Mouse (Mus musculus): ENCODE results near the gene Tfeb.

Gene Tfeb

GRCm38 (mm10) chr17:47832501-47833028, 95.7 kb downstream of the Tfeb start:
- DNase-seq (ENCODE audit: low spot score in 2 of 2), result no peak

DNA sequence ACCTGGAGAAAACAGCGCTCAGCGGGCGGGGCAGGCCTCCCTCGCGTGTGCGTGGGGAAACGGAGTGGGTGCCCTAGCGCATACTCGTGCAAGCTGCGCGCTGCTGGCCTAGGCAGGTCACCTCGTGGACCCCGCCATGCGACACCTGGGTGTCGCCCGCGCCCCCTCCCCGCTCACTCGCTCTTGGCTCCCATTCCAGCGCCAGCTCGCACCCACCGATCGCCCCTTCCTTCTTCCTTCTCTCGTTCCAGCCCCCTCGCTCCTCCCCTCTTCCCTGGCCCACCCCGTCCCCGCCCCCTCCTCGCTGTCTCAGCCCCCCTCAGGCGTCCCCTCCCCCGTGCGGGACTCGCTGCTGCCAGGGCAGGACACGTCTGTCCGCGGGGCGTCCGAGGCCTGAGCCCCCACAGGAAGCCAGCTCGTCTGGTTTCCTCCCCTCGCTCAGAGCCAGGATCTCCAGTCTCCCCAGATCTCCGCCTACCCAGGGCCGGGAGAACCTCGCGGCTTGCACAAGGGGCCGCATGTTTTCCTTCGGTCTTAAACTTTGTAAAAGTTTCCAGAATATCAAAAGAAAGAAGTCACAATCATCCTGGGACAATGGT, 96.3 kb downstream of the Tfeb start:
- DNase-seq (ENCODE audit: low spot score in 2 of 2), result no peak

DNA sequence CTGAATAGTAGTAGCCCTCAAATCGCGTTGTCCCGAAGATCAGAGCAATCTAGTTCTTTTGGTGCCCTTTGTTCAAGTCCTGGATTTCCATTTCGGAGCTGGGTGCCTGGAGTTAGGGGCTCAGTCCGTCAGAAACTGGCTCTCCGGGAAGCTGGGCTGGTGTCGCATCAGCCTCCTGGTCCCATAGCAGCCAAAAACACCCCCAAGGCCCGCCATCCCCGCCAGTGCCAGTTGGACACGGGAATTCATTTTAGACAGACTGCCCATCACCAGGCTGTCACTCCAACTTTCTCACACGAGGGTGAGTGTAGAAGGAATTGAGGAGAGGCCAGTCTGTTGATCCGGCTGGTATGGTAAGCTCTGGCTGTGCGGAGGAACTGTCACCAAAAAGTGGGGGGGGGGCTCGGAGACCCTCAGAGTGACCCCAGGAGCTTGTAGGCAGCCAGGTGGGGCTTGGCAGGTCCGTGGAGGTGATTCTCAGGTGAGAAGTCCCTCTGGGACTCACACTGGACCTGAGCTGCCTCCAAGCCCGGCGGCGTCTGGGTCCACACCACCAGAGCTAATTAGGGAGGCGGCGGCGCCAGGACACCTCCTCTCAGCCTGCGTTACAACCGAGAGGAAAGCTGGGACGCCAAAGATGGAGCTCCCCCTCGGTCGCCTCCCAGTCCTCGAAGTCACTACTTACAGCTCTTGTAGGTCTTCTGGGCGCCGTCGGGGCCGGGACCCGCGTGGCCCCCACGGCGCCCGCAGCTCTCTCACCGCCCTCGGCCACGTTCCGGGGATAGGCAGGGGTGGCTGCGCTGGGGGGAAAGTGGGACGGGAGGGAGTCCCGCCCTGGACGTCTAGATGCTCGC, 97.0 kb downstream of the Tfeb start:
- no peak for DNase-seq (ENCODE audit: low spot score in 2 of 2)

GRCm38 (mm10) chr17:47834482-47834767, 97.6 kb downstream of the Tfeb start, which contains the start of gene Mdfi:
Gene Mdfi, minus strand, starts transcription at chr17:47834691.
- DNase-seq (ENCODE audit: low spot score in 2 of 2), result no peak

DNA sequence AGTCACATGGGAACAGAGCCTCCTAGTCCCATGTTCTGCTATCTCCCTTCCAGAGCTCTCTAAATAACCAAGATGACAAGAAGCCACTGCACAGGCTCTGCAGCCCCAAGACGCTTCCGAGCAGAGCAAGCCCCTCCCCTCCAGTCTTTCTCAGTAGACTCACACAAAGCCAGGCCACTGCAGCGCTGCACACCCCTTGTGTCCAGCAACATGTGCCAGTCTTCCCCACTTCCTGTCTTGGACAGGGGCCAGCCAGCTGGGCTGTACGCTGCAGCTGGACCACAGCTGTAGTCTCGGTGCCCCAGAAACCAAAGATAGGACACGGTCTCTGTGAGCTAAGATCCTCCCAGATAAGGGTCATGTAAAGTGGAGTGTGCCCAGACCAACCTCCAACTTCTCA, 101.0 kb downstream of the Tfeb start:
- DNase-seq (ENCODE audit: low spot score in 2 of 2), result no peak

- no peak for DNase-seq (ENCODE audit: low spot score in 2 of 2)
Measured at GRCm38 (mm10) chr17:47841521-47841920, 104.7 kb downstream of the Tfeb start.
